Mouse (Mus musculus) cerebellum, adult 2 months (tissue): ENCODE measurements at regions not wholly inside any gene's neighbourhood (a gene's known extent, or its start where the extent isn't known, plus 50 kb on each side); places are given as distances from the start of the nearest gene placed in this dataset.

Experiments used
- CTCF ChIP-seq: fragments of 200-500 bp; IDR thresholded peaks from 2 replicates; pipeline ENCODE4 v1.5.1; 2011; ENCODE audit warnings: low read depth, mild to moderate bottlenecking, control low read depth, low read length, moderate library complexity, borderline replicate concordance; ENCODE audit not compliant: insufficient read depth
- POLR2A ChIP-seq: fragments of 200-500 bp; IDR thresholded peaks from 2 replicates; pipeline ENCODE4 v1.6.1; 2011; ENCODE audit warnings: low read length, control low read depth, borderline replicate concordance; ENCODE audit not compliant: insufficient read depth

GRCm38 (mm10) chr10:25601471-25601870, 65.4 kb upstream of the Smlr1 start:
- TF ChIP-seq CTCF (no peak), POLR2A (no peak)
